Mouse (Mus musculus): ENCODE data around the gene Tfcp2l1.

GRCm38 (mm10) chr1:118716225-118716624 is 88.5 kb downstream of the Tfcp2l1 start:
- no peak for TF ChIP-seq CTCF (IDR thresholded peaks at IDR 0.05; ENCODE audit: low read depth, low read length)
- TF ChIP-seq POLR2A (IDR thresholded peaks at IDR 0.05; ENCODE audit: borderline replicate concordance, low read depth, low read length): no peak
